Mouse (Mus musculus) right cerebral cortex, adult 18-20 months (tissue): ENCODE data around the gene Xpo4.
A peak's percentile ranks its signal among the peaks of the same experiment; 100 is the strongest.

Source experiments
- DNase-seq: peaks from one replicate; pipeline ENCODE4 v3.0.0; 2022; ENCODE audit warnings: mixed read lengths

Xpo4 gene

DNA sequence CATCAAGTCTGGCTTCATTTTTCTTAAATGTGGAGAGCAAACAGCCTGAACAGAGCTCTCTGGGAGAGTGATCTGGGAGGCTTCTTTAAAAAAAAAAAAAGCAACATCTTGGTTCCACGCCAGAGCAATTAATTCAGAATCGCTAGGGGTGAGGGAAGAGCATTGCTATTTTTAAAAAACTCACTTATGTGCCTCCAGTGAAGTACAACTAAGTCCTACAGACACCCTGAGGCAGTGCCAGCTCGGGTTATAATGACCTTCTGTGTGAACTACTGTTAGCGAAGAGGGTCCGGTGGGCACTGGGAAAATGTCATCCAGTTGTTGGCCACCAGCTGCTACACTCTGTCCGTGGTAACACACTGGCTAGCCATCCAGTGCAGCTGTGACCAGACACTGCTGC is 129.6 kb downstream of the Xpo4 start:
- no peak for DNase-seq

DNA sequence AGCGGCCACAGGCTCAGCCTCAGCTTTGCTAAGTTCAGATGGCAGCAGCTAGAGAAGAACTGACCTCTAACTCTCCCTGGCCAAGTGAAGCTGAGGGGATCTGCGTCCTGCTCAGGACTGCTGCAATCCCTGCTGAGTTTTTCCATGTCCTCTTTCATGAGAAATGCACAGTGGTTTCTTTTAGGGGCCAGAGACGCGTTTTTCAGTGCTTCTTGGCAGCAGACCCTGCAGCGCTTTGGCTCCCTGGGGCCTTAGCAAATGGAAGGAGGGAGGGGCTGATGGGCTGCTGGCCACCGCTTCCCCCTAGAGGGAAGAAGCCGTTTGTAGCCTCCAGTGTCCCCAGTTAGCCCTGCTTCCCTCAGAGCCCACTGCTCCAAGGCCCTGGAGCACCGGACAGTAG is 130.3 kb downstream of the Xpo4 start:
- no peak for DNase-seq

DNA sequence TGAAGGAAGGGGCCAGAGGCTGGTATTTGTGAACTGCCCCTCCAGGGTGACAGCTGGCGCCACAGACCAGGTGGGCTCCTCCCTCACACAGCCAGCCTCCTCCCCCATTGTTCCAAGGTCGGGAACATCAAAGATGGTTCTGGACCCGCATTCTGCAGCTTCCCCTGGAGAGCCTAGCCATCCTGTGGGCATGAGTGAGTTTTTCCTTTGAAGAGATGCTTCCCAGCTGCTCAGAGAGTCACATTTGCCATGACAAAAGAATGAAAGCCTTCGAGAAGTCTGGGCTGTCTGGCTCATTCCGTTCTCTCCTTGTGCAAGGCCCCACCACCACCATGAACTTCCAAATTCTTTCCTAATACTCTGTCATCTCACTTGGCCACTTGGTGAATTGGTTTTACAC is 130.9 kb downstream of the Xpo4 start:
- DNase-seq, result no peak

DNA sequence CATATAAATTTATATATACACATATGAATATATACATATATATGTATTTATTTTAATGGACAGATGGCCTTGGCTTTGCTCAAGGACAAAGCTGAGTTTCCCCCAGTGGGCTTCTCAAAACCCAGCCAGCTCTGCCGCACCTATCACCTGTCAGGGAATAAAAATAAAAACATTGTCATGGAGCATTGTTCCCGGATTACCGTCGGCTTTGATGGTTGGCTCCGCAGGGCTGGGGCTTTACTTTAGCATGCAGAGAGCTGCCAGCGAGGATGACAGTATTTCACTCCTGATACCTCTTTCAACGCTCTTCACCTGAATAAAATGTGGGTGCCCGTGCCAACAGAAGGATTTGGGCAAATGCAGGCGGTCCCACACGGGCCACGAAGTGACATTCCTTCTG is 131.4 kb downstream of the Xpo4 start:
- DNase-seq, result no peak

DNA sequence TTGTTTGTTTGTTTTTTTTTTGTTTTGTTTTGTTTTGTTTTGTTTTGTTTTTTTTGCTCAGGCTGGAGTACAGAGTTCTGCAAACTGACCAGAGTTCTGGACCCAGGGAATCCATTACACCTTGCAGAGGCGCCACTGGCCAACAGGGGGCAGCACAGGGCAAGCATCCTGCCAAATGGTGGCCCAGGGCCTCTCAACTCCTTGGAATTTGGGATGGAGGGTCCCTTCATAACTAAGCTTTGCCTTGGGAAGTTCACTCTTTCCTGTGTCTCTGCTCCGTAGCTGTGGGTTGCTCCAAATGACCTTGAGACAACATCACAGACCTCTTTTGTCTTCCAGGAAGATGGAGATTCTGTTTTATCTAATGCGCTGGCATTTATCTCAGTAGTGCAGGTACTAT is 132.0 kb downstream of the Xpo4 start:
- DNase-seq, result no peak

DNA sequence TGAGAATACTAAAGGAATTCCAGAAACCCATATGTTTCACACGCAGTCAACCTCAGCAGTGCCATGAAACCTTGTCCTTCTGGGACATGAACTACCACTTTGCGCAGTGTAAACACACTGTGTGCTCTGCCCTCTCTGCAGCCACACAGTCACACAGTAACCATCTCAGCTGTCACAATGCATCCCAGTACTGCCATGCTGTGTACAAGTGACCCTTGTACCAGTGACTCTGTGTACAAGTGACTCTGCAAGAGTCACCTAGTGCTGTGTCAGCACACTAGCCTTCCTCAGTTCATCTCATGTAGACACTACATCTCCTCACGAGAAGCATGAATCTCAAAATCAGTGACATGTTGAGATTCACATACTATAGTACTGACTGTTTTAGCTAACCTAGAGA is 132.7 kb downstream of the Xpo4 start:
- DNase-seq, result no peak

DNA sequence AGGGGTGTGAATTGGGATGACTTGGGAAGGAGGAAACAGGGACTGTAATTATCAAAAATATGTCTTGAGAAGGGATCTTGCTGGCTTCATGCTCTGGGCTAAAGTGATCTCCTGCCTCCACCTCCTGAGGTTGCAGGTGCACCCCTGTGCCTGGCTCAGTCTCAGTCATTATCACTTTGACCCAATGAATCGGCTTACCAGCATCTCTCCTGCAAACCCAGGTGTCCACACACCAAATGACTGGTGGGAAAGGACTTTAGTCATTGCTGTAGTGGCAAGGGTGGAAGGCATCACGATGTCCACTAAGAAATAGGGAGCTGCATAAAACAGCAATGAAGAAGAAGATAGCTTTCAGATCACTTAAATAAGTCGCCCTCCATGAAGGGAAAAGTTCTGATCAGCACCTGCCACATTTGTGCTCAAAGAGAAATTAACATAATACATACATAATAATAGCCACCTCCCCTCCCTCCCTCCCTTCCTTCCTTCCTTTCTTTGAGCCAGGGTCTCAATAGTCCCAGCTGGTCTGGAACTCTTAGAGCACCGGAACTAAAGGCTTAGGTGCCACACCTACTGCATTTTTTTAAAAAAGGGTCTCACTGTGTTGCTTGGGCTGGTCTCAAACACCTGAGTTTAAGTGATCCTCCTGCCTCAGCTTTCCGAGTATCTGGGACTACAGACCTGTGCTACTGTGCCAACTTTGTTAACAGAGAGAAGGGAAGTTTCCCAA is 135.3 kb downstream of the Xpo4 start:
- DNase-seq, result no peak

DNA sequence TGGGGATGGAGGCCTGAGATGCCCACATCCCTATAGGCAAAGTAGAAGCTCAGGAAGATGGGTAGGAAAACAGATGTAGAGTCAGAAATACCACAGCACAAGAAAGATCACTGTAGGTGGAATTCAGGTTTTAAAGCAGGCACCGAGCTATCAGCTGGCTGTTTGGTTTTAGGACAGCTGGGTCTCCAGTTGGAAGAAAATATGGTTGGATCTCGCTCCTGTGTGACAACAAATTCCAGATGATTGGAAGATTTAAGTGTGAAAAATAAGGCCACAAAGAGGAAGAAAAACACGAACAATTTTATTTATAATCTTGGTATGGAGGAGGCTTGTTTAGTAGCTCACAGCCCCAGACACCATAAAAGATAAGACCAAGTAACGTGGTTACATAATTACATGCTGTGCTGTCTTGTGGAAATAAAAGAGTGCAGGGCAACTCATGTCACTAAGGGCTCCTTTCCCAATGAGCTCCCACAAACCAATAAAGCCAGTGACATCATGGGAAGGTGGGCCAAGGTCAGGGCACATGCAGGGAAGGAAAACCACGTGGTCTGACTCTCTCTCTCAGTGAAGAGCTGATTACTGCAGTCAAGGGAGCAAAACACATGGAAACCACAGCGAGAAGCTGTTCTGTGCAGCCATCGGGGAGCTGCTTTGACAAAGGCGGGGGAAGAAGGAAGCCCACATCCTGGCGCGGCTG is 136.0 kb downstream of the Xpo4 start:
- DNase-seq, result peak; percentile 86

DNA sequence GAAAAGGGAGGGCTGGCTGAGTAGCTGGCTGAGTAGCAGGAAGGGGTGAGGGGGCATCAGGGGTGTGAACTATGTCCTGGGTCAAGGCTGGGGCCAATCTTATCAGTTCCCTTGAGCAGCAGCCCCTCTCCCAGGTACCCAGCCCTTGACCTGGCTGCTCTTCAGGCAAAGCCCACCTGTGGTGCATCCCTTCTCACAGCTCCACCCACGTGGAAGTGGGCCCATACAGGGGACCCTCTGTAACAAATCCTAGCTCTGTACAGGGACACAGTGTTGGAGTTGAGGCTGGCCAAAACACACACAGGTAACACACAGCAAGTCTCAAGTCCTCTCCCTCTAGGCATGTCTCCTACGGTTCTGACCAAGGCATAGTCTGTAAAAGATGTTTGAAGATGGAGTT is 137.6 kb downstream of the Xpo4 start:
- DNase-seq, result no peak
